Mouse (Mus musculus): ENCODE results near the gene Oxgr1.
"Not testable (repeated sequence)": the region's sequence is repeated elsewhere in the genome, so short reads cannot be mapped to it uniquely, and the experiment has no call there.

Gene Oxgr1

GRCm38 (mm10) chr14:120042187-120042820, at the start of gene Oxgr1:
Gene Oxgr1 (minus strand): TSS chr14:120042435.
- DNase-seq (ENCODE audit: low read depth, low spot score), result no peak

GRCm38 (mm10) chr14:120090401-120090800, 48.2 kb upstream of the Oxgr1 start:
- DNase-seq (ENCODE audit: low read depth, low spot score), result no peak

GRCm38 (mm10) chr14:120089649-120090360, 47.6 kb upstream of the Oxgr1 start:
- no peak for DNase-seq (ENCODE audit: low read depth, low spot score)

- DNase-seq (ENCODE audit: low read depth, low spot score), result no peak
Measured at GRCm38 (mm10) chr14:120089006-120089648, 46.9 kb upstream of the Oxgr1 start.

GRCm38 (mm10) chr14:120084084-120084667, 41.9 kb upstream of the Oxgr1 start:
- DNase-seq (ENCODE audit: low read depth, low spot score), result no peak

- no peak for DNase-seq (ENCODE audit: low read depth, low spot score)
Measured at GRCm38 (mm10) chr14:120076192-120076591, 34.0 kb upstream of the Oxgr1 start.

- no peak for DNase-seq (ENCODE audit: low read depth, low spot score)
Measured at GRCm38 (mm10) chr14:120075746-120076145, 33.5 kb upstream of the Oxgr1 start.

- DNase-seq (ENCODE audit: low read depth, low spot score), result no peak
Measured at GRCm38 (mm10) chr14:120074231-120074630, 32.0 kb upstream of the Oxgr1 start.

- DNase-seq (ENCODE audit: low read depth, low spot score), result no peak
Measured at GRCm38 (mm10) chr14:120061096-120061495, 18.9 kb upstream of the Oxgr1 start.

GRCm38 (mm10) chr14:120033454-120033853, 8.8 kb downstream of the Oxgr1 start:
- DNase-seq (ENCODE audit: low read depth, low spot score), result no peak

- no peak for DNase-seq (ENCODE audit: low read depth, low spot score)
Measured at GRCm38 (mm10) chr14:120019948-120020347, 22.3 kb downstream of the Oxgr1 start.

GRCm38 (mm10) chr14:120009969-120010872, 32.0 kb downstream of the Oxgr1 start:
- DNase-seq (ENCODE audit: low read depth, low spot score), result no peak

GRCm38 (mm10) chr14:120005153-120005552, 37.1 kb downstream of the Oxgr1 start:
- DNase-seq (ENCODE audit: low read depth, low spot score), result no peak

- DNase-seq (ENCODE audit: low read depth, low spot score), result no peak
Measured at GRCm38 (mm10) chr14:120003661-120004060, 38.6 kb downstream of the Oxgr1 start.

GRCm38 (mm10) chr14:120002673-120003072, 39.6 kb downstream of the Oxgr1 start:
- DNase-seq (ENCODE audit: low read depth, low spot score), result no peak

GRCm38 (mm10) chr14:119989651-119990050, 52.6 kb downstream of the Oxgr1 start:
- DNase-seq (ENCODE audit: low read depth, low spot score), result no peak

GRCm38 (mm10) chr14:119988937-119989645, 53.1 kb downstream of the Oxgr1 start:
- no peak for DNase-seq (ENCODE audit: low read depth, low spot score)

- DNase-seq (ENCODE audit: low read depth, low spot score), result no peak
Measured at GRCm38 (mm10) chr14:119987257-119987656, 55.0 kb downstream of the Oxgr1 start.

GRCm38 (mm10) chr14:119986778-119987177, 55.5 kb downstream of the Oxgr1 start:
- DNase-seq (ENCODE audit: low read depth, low spot score), result no peak

- DNase-seq (ENCODE audit: low read depth, low spot score), result not testable (repeated sequence)
Measured at GRCm38 (mm10) chr14:119986351-119986750, 55.9 kb downstream of the Oxgr1 start.

GRCm38 (mm10) chr14:119981314-119981713, 60.9 kb downstream of the Oxgr1 start:
- no peak for DNase-seq (ENCODE audit: low read depth, low spot score)

All from CD4-positive, CD25-positive, alpha-beta regulatory T cell, adult 2 months (primary cell).